Mouse (Mus musculus) spleen, postnatal 14 days (tissue): ENCODE results near the gene Nxn.

ENCODE experiments used
- DNase-seq, 2 experiments: peaks; one replicate each; pipeline ENCODE4 v3.0.0; 2021 to 2022; ENCODE audit warnings: low spot score in 2 of 2

The Nxn gene

GRCm38 (mm10) chr11:76260208-76261050 lies 138.5 kb downstream of the Nxn start:
- DNase-seq = no peak

DNA sequence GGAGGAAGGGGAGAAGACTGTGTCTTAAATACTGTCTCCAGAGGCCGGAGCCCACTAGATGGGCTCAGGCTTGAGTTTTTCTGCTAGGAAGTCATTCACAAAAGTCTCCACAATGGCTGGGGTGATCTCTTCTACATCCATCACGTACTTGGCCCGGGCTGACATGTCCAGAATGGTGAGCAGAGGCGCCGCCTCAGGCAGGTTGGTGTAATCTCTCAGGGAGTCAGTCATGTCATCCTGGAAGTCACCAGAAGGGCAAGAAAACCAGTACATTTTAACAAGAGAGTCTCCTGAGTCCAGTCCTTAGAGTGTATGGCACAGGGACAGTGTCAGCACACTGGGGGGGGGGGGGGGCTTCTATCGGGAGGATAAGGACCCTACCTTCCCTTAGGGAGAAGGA lies 140.4 kb downstream of the Nxn start:
- no peak for DNase-seq

DNA sequence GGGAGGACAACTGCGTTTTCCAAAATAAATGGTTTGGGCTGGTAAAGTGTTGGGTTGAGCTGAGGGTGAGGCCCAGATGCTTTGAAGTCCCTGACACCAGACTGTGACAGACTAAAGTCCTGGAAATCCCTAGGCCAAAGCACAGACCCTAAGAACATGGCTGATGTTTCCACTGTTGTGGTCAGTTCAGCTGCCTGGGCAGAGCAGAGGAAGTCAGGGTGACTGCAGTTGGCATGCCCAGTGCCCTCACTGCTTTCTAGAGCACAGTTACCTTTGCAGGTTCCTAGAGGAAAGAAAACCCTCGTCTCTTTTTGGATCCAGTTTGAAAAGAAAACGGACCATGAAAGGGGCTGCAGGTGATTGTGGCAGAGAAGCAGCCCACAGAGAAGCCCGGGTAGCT lies 141.6 kb downstream of the Nxn start:
- no peak for DNase-seq

- no peak for DNase-seq
Observed at GRCm38 (mm10) chr11:76256129-76256528, 142.8 kb downstream of the Nxn start.

DNA sequence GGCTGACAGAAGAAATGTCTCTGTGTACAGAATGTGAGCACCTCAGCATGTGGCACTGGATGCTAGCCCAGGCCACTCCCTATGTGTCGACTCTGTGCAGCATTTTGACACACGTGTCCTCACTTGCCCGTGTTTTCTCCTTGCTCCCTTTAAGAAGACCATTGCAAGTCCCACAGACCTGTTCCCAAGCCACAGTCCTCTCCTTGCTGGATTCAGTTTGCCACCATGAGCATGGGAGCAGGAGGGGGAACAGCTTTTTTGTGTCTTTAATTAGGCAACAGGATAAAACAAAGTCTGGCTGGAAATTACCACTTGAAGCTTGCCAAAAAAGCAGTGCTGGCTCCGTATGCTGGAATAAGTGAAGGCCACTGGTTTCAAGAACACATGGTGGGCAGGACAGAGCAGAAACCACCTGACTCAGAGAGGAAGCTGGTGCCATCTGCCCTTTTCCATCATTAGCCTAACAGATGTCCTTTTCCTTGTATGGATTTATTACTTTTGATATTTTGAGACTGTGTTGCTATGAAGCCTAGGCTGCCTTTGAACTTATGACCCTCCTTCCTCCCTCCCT lies 143.4 kb downstream of the Nxn start:
- DNase-seq = no peak

GRCm38 (mm10) chr11:76253918-76254264 lies 145.0 kb downstream of the Nxn start:
- no peak for DNase-seq

DNA sequence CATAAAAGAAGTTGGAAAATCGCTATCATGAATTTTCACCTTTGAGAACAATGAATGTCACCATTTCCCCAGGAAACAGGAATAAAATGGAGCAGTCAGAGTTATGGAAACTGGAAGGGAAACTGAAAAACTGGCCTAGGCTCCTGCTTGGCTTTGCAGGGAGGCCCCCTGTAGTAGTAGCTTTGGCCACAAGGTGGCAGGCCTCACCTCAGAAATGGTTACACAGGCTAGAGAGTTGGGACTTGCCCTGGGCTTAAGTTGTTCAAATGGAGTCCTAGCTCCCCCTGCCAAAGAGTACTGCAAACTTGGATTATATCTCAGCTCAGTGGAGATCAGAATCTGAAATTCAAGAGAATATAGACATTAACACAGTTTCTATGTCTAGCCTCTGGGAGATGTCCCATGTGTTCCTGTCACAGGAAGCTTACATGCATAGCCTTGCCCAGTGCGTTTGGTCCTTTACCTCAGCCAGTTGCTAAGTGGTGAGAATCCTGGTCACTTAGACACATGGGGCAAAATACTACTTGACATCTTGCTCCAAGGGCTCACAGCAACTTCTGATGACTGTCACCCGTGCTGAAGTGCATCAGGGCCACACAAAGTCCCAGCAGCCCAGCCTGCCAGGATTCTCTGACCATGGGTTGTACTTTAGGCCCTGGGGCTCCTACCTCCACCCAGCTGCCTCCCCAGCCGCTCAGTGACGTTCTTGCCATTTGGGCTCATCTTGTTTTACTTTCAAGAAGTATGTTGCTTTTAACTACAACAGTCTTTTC lies 145.6 kb downstream of the Nxn start:
- peak; percentile 58 to 75 for DNase-seq

DNA sequence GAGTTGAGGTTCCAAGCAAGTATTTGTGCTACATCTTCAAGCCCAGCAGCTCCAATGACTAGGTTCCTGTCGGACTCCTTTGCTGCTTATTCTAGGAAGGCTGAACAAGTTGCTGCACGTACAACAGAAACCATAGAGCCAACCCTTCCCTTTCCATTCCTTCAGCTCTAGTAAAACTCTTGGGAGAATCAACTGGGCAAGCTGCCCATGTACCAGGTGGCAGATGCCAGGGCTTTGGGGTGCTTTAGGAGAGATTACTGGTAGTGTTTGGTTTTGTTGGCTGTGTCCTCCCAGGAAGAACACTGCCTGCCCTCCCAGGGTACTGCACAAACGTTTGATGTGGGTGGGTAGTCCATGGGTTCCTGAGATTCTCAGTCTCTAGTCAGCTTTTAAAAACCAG lies 146.9 kb downstream of the Nxn start:
- DNase-seq = no peak

- DNase-seq = no peak
Observed at GRCm38 (mm10) chr11:76247239-76247638, 151.7 kb downstream of the Nxn start.

DNA sequence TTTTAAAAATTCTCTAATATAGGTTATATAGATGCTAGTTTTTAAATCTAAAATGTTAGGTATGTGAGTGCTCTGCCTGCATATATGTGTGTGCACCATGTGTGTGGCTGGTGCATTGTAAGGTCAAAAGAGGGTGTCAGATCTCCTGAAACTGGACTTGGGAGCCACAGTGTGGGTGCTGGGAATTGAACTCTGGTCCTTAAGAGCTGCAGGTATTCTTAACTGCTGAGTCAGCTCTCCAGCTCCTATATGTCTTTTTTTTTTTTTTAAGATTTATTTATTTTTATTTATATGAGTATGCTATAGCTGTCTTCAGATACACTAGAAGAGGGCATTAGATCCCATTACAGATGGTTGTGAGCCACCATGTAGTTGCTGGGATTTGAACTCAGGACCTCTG lies 152.5 kb downstream of the Nxn start:
- DNase-seq = no peak

DNA sequence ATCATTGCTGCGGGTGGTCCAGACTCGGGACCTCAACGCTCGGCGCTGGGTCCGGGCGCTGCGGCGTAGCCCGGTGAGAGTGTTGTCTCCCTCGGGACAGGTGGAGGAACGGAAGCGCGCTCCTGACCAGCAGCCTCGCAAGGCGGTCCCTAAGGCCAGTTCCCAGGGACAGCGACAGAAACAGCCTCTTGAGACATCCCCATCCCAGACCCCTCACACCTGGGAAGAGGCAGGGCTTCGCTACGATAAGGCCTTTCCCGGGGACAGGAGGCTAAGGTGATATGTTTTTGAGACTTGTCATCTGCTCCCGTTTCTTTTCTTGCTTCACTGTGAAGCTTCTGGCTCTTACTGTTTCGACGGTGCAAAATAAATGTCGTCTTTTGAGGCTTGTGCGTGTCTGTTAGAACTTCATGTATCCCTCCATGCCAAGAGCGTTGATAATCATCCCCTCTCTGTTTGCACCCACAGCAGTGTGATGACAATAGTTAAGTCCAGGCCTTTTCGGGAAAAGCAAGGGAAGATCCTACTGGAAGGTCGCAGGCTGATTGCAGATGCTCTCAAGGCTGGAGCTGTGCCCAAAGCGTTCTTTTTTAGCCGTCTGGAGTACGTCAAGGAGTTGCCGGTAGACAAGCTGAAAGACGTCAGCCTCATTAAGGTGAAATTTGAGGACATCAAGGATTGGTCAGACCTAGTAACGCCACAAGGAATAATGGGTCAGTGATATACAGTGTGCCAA lies 155.0 kb downstream of the Nxn start:
- DNase-seq = no peak

- peak; percentile 74 to 87 for DNase-seq
Observed at GRCm38 (mm10) chr11:76242901-76243810, 155.8 kb downstream of the Nxn start, which contains the start of the genes Mrm3 and Glod4. Mrm3 (plus strand) TSS chr11:76243715. Glod4 (minus strand) TSS chr11:76243725.

- DNase-seq = no peak
Observed at GRCm38 (mm10) chr11:76239750-76240149, 159.2 kb downstream of the Nxn start.

GRCm38 (mm10) chr11:76236136-76236535 lies 162.8 kb downstream of the Nxn start:
- no peak for DNase-seq

DNA sequence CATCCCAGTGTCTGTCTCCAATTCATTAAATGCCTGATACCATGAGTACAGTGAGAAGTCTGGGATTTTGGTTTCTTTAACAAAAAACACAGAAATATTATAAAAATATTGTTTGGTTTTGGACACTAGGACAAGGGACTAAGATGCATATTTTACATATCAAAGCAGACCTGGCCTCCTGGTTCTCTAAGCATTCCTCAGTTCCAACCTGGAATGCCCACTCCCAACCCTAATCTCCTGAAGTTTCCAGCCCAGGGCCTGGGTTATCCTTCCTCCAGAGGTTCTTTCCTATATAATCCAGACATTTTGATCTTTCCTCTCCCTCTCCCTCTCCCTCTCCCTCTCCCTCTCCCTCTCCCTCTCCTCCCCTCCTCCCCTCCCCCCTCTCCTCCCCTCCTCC lies 173.9 kb downstream of the Nxn start:
- no peak for DNase-seq

- DNase-seq = no peak
Observed at GRCm38 (mm10) chr11:76224631-76225030, 174.3 kb downstream of the Nxn start.

- DNase-seq = peak; percentile 92 to 94
Observed at GRCm38 (mm10) chr11:76217390-76217800, 181.5 kb downstream of the Nxn start, which contains the start of the genes Dbil5 and Gemin4. Dbil5 (plus strand) TSS chr11:76217608. Gemin4 (minus strand) TSS chr11:76217664.

GRCm38 (mm10) chr11:76216681-76217389 lies 182.1 kb downstream of the Nxn start:
- DNase-seq = peak in 1 of 2 experiments; percentile 7

- no peak for DNase-seq
Observed at GRCm38 (mm10) chr11:76216049-76216540, 182.8 kb downstream of the Nxn start.

DNA sequence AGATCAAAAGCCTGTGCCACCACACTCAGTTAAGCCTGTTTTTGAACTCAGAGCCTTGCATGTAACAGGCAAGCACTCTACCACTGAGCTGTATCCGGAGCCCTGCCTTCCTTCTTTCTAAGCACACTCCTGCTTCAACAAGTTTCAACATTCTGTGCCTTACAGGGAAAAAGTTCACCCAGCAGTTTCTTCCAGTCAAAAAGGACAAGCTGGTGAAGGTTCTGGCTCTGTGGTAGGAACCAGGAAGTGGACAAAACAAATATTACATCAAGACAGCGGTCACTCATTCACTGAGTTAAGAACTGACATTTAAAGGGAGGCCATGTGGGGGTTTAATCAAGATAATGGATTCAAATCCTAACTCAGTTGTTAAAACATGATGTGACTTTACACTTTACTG lies 183.9 kb downstream of the Nxn start:
- DNase-seq = no peak
